Mouse (Mus musculus) liver, adult 2 months (tissue): ENCODE data around the gene Pfkfb2. TPM values are rescaled to one million over a fixed set of nuclear protein-coding genes. Genes with fewer than 3 reads are reported as not detected.
A peak's percentile ranks its signal among the peaks of the same experiment; 100 is the strongest.

Source experiments
- DNase-seq: peaks from one replicate; pipeline ENCODE4 v3.0.0-alpha.2; 2011; ENCODE audit warnings: low read depth, low spot score; ENCODE audit errors: extremely low read depth
- H3K27ac ChIP-seq: fragments of 200-500 bp; replicated peaks from 2 replicates; pipeline ENCODE4 v1.5.1; 2012; ENCODE audit warnings: low read depth, mild to moderate bottlenecking, control low read depth, inconsistent platforms, low read length; ENCODE audit not compliant: insufficient read depth
- H3K27me3 ChIP-seq: fragments of 200-500 bp; 2 replicates; pipeline ENCODE4 v1.6.1; 2012; ENCODE audit warnings: mild to moderate bottlenecking, moderate library complexity, low read length, inconsistent platforms; ENCODE audit not compliant: control insufficient read depth, insufficient read depth
- H3K36me3 ChIP-seq: fragments of 200-500 bp; 2 replicates; pipeline ENCODE4 v1.6.1; 2012; ENCODE audit warnings: low read length, inconsistent platforms; ENCODE audit not compliant: control insufficient read depth, insufficient read depth
- H3K4me1 ChIP-seq: fragments of 200-500 bp; 2 replicates; pipeline ENCODE4 v1.6.1; 2011; ENCODE audit warnings: low read length; ENCODE audit not compliant: control insufficient read depth, insufficient read depth
- H3K4me3 ChIP-seq: fragments of 200-500 bp; 2 replicates; pipeline ENCODE4 v1.5.1; 2011; ENCODE audit warnings: low read depth, mild to moderate bottlenecking, control low read depth, low read length, moderate library complexity; ENCODE audit not compliant: insufficient read depth
- H3K79me2 ChIP-seq: fragments of 200-500 bp; 2 replicates; pipeline ENCODE4 v1.6.1; 2012; ENCODE audit warnings: inconsistent platforms, mild to moderate bottlenecking, low read length, moderate library complexity; ENCODE audit not compliant: control insufficient read depth, insufficient read depth
- H3K9ac ChIP-seq: fragments of 200-500 bp; 2 replicates; pipeline ENCODE4 v1.6.1; 2012; ENCODE audit warnings: low read depth, mild to moderate bottlenecking, control low read depth, inconsistent platforms, low read length
- CTCF ChIP-seq: fragments of 200-500 bp; IDR thresholded peaks from 2 replicates; pipeline ENCODE4 v1.5.1; 2011; ENCODE audit warnings: low read depth, low read length, control low read depth
- POLR2A ChIP-seq: fragments of 200-500 bp; IDR thresholded peaks from 2 replicates; pipeline ENCODE4 v1.6.1; 2011; ENCODE audit warnings: low read length, control low read depth; ENCODE audit not compliant: insufficient read depth; ENCODE audit errors: extremely low read depth
- WGBS: fragments of 180-500 bp; shearing (Covaris S2); methylation state at CpG from one replicate; pipeline ENCODE4 v1.1.7; 2018; 5-methylcytosine and 5-hydroxymethylcytosine counted together
- polyA plus RNA-seq: library from polyadenylated mRNA; depleted of rRNA; stranded (reverse); fragments of >200 nt; gene quantifications from 2 replicates; pipeline ENCODE4 v1.2.3, GENCODE M21; 2012
- total RNA-seq: library from RNA; depleted of rRNA; stranded (reverse); fragments of >200 nt; gene quantifications from 2 replicates; pipeline ENCODE4 v1.2.3, GENCODE M21; 2014

Pfkfb2 gene
- total and polyA plus RNA-seq, 2 experiments = 8.5 to 19.5 TPM

DNA sequence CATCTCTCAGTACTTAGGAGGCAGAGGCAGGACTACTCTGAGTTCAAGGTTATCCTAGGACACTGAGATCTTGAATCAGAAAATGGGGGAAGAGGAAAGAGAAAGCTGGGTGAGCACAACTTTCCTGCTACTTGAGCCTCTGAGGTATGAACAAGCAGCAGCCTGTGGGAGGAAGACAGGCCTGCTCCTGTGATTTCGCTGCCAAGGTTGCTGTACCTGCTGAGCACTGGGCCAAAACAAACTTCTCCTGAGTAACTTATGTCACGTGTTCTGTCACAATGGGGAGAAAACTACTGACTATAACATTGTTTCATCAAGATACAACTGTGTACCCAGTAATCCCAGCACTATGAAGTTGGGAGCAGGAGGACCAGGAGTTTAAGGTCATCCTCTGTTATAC, 25.4 kb downstream of the Pfkfb2 start:
- H3K36me3 ChIP-seq = peaks cover 74% of the 10 kb centered on the region
- no peaks in the 10 kb centered on the region for H3K4me1 ChIP-seq
- no peak overlapping the region for H3K4me3 ChIP-seq
- DNase-seq = peak; percentile 67
- WGBS = 26% methylated on average over 2 of the region's 2 CpGs
- TF ChIP-seq POLR2A (no peak), CTCF (no peak)
- no peak overlapping the region for H3K27ac ChIP-seq
- no peaks in the 10 kb centered on the region for H3K79me2 ChIP-seq
- no peak overlapping the region for H3K9ac ChIP-seq
- no peaks in the 10 kb centered on the region for H3K27me3 ChIP-seq

DNA sequence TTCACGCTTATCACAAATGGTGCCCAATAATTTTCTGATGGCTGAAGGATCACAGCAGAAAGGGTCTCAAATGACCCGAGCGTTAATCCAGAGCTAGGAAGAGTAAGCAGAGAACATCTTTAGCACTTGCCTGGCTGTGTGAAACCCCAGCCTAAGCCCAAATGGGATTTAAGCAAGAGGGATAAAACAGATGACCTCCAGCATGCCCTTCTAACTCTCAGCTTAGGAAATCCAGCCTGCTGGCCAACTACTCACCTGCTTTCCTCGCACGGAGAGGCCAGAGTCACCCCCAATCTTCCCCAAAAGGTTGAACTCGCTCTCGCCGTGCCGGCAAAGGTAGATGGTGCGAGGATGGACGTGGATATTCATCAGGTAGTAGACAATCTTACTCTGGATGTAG, 27.1 kb downstream of the Pfkfb2 start:
- peaks cover 72% of the 10 kb centered on the region for H3K36me3 ChIP-seq
- WGBS = 97% methylated on average over 11 of the region's 11 CpGs

DNA sequence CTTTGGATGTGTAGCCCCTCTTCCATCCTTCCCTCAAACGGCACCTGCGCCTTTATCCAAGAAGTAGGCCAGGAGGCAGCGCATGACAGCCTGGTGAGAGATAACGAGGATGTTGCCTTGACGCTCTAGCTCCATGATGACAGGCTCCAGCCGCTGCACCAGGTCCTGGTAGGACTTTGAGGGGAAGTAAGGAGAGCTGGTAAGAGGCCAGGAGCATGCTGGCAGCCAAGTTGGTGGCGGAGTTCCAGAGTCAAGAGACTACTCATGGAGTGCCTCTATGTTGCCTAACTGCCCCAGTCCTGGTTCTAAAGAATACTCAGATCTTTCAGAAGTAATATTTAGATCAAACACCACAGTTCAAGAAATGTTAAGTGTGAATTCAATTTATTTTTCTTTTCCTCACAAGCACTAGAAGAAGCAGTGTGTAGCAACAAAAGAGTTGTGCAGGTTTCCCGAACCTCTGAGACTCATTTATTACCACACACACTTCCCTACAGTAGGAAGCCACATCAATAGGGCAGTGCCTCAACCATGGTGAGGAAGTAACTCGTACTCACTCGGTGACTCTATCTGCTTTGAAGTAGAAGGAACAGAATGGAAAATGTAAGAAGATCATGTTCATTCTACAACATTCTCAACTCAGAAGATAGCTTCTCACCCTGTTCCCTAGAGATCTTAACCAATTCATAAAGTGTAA, 29.0 kb downstream of the Pfkfb2 start:
- H3K79me2 ChIP-seq = no peaks in the 10 kb centered on the region
- no peak overlapping the region for H3K9ac ChIP-seq
- no peaks in the 10 kb centered on the region for H3K27me3 ChIP-seq
- H3K4me1 ChIP-seq = peaks cover 3% of the 10 kb centered on the region; the same call in 1 of the 2 replicates
- H3K4me3 ChIP-seq = no peak overlapping the region
- no peak overlapping the region for H3K27ac ChIP-seq
- TF ChIP-seq POLR2A (no peak), CTCF (no peak)
- H3K36me3 ChIP-seq = peaks cover 66% of the 10 kb centered on the region
- peak; percentile 75 for DNase-seq
- 59% methylated on average over 10 of the region's 10 CpGs for WGBS

More for the DNA sequence above, 27.1 kb downstream of the Pfkfb2 start:
- H3K27me3 ChIP-seq = no peaks in the 10 kb centered on the region
- no peaks in the 10 kb centered on the region for H3K4me1 ChIP-seq
- no peak overlapping the region for H3K27ac ChIP-seq
- DNase-seq = no peak
- H3K9ac ChIP-seq = no peak overlapping the region
- TF ChIP-seq POLR2A (no peak), CTCF (no peak)
- no peaks in the 10 kb centered on the region for H3K79me2 ChIP-seq
- no peak overlapping the region for H3K4me3 ChIP-seq

DNA sequence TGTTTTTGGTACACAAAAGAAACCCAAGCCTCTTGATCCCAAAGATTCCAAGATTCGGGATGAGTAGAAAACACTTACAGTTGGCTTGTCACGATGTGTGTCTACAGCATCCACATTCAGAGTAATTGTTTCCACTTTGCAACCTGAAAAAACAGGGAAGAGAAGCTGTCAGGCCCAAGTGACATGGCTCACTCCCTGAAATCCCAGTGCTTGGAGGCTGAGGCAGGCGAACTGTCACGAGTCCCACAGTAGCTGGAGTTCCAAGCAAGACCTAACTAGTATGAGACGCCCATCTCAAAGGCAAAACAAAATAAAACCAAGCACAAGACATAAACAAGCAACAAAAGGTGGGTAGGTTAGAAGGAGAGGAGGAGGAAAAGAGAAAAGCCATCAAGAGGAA, 30.5 kb downstream of the Pfkfb2 start:
- DNase-seq = no peak
- Histone ChIP-seq H3K9ac (no peak overlapping the region), H3K27ac (no peak overlapping the region), H3K36me3 (peaks cover 63% of the 10 kb centered on the region), H3K4me3 (no peak overlapping the region), H3K27me3 (no peaks in the 10 kb centered on the region), H3K4me1 (peaks cover 4% of the 10 kb centered on the region; the same call in 1 of the 2 replicates), H3K79me2 (no peaks in the 10 kb centered on the region)
- WGBS = 94% methylated on average over 5 of the region's 5 CpGs
- TF ChIP-seq POLR2A (no peak), CTCF (no peak)

DNA sequence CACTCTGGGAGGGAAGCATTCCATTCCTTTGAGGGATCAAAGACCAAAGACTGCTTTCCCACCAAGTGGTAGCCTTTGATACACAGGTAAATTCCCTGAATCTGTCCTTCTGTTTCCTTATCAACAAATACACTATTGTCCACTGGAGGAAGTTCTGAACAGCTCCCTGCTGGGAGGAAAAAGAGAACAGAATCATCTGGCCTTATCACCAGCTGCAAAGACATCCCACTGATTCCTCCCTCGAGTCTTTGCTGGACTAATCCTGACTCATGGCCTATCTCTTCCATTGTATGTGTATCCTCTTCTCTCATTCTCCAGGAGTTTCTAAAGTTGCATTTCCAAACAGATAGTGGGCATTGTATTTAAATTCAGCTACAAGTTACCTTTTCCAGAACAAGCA, 45.1 kb downstream of the Pfkfb2 start:
- Histone ChIP-seq H3K36me3 (peaks cover 2% of the 10 kb centered on the region; the same call in 1 of the 2 replicates), H3K4me3 (no peak overlapping the region), H3K4me1 (peaks cover 33% of the 10 kb centered on the region), H3K79me2 (no peaks in the 10 kb centered on the region), H3K27ac (no peak overlapping the region), H3K9ac (no peak overlapping the region), H3K27me3 (no peaks in the 10 kb centered on the region)
- WGBS = 62% methylated on average over 1 of the region's 1 CpGs
- TF ChIP-seq CTCF (no peak), POLR2A (no peak)
- DNase-seq = no peak

DNA sequence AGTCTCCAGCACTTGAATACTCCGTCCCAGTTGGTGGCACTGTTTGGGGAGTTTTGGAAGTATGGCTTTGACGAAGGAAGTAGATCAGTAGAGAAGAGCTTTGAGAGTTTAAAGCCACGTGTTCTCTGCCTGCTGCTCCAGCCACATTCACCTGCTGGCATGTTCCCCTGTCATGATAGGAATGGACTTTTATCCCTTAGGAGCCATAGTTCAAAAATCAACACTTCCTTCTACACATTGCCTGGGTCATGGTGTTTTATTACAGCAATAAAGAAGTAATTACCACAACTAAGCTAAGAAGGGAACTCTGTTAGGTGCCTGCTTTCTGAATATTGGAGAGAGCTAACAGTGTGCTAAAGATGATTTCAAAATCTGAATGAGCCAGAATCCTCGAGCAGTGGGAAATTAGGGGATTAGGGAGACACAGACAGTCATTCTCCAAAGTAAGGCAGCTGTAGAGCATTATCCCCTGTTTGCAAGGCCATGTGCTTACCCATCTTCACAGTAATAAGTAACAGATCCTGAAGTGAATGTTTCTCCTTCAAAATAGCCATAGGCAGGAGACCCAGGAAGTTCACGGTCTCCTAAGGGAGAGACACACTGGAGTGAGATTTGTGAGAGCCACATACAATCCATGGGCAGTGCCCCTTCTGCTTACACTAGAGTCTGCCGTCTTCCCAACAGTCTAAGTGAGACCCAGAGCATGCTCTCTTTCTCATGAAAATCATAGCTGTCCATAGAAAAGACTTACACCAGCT, 47.2 kb downstream of the Pfkfb2 start:
- 56% methylated on average over 6 of the region's 6 CpGs for WGBS
- Histone ChIP-seq H3K9ac (no peak overlapping the region), H3K36me3 (no peaks in the 10 kb centered on the region), H3K27me3 (no peaks in the 10 kb centered on the region), H3K79me2 (no peaks in the 10 kb centered on the region), H3K27ac (peak overlapping the region; percentile 65), H3K4me1 (peaks cover 41% of the 10 kb centered on the region), H3K4me3 (no peak overlapping the region)
- TF ChIP-seq CTCF (no peak), POLR2A (no peak)
- DNase-seq = peak; percentile 90
